8 mouse cellular contexts compared by ENCODE assay signal in the genomic region with DNA sequence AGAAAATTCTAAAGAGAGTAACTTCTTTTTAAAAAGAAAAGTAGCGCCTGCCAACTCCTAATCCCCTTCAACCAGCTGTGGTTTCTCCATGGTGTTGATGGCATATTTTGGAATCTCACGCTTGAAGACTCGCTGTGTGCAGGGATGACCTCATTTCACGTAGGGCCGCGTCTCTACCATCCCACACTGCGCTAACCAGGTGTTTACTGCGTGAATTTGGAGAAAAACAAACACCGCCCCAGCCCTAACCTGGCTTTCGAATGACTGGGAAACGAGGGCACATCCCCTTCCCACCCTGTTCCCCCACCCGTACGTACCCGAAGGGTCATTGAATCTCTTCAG. TPM values are rescaled to one million over a fixed set of nuclear protein-coding genes. Genes with fewer than 3 reads are reported as not detected.
A peak's percentile ranks its signal among the peaks of the same experiment; 100 is the strongest.
DNase-seq lines count a peak whose midpoint lies in the region; ATAC-seq and TF ChIP-seq lines count a peak whose summit lies in the region.

No protein-coding gene starts in this region.

- TF ChIP-seq EP300 in heart, adult 2 months (IDR thresholded peaks at IDR 0.05; ENCODE audit: insufficient read depth, low read depth, low read length), result no peak
- TF ChIP-seq EP300 in liver, postnatal 0 days (IDR thresholded peaks at IDR 0.05; ENCODE audit: low read depth), result no peak

- H3K9me3 ChIP-seq in E14TG2a.4 (ENCODE audit: low read length), result no peaks in the 10 kb centered on the region
- no peaks in the 10 kb centered on the region for H3K9me3 ChIP-seq in forebrain, embryonic 15.5 days
- H3K9me3 ChIP-seq in liver, postnatal 0 days (ENCODE audit: low read length), result no peaks in the 10 kb centered on the region

- no peak overlapping the region for H3K9ac ChIP-seq in heart, adult 2 months (ENCODE audit: low read depth, low read length)
- H3K9ac ChIP-seq in forebrain, embryonic 15.5 days (replicated peaks), result peak overlapping the region; percentile 40
- H3K9ac ChIP-seq in liver, postnatal 0 days (replicated peaks), result peak overlapping the region; percentile 76

- intact Hi-C loops in heart, adult 2 months (cut with DNase I), result loop anchor here (2.0 kb wide), 1 partner anchor 22 kb away; the partner anchor contains the start of gene Ccng1
- intact Hi-C loops in heart, postnatal 25 days (cut with DNase I), result no loop called here

- H3K4me2 ChIP-seq in forebrain, embryonic 15.5 days (replicated peaks), result peak overlapping the region; percentile 81
- H3K4me2 ChIP-seq in liver, postnatal 0 days (ENCODE audit: low read depth, low read length), result peak overlapping the region; percentile 91

- TF ChIP-seq POLR2A in heart, adult 2 months (IDR thresholded peaks at IDR 0.05; ENCODE audit: insufficient read depth, low read depth, low read length), result no peak

- no peak for TF ChIP-seq CTCF in heart, adult 2 months (IDR thresholded peaks at IDR 0.05)
- no peak for TF ChIP-seq CTCF in E14TG2a.4 (conservative IDR thresholded peaks at IDR 0.05; ENCODE audit: low read length)
- no peak for TF ChIP-seq CTCF in liver, postnatal 0 days (IDR thresholded peaks at IDR 0.05; ENCODE audit: low read depth)

- no peak for ATAC-seq in forebrain, embryonic 15.5 days (replicated peaks)
- peak; percentile 57 for ATAC-seq in liver, postnatal 0 days

- H3K36me3 ChIP-seq in heart, adult 2 months (ENCODE audit: control insufficient read depth, insufficient read depth, low read length), result peaks cover 2% of the 10 kb centered on the region
- peaks cover 71% of the 10 kb centered on the region for H3K36me3 ChIP-seq in E14TG2a.4 (ENCODE audit: insufficient read depth, low read length)
- peaks cover 21% of the 10 kb centered on the region for H3K36me3 ChIP-seq in forebrain, embryonic 15.5 days
- peaks cover 26% of the 10 kb centered on the region for H3K36me3 ChIP-seq in liver, postnatal 0 days (replicated peaks; ENCODE audit: insufficient read depth, low read length)

- H3K27me3 ChIP-seq in heart, adult 2 months (ENCODE audit: control insufficient read depth, insufficient read depth, low read length), result no peaks in the 10 kb centered on the region
- no peaks in the 10 kb centered on the region for H3K27me3 ChIP-seq in E14TG2a.4 (ENCODE audit: insufficient read depth, low read length)
- H3K27me3 ChIP-seq in forebrain, embryonic 15.5 days, result no peaks in the 10 kb centered on the region
- H3K27me3 ChIP-seq in liver, postnatal 0 days (ENCODE audit: insufficient read depth, low read length), result no peaks in the 10 kb centered on the region

- peaks cover 3% of the 10 kb centered on the region for H3K79me2 ChIP-seq in heart, adult 2 months (replicated peaks; ENCODE audit: control insufficient read depth, insufficient read depth, low read length)

- no peak overlapping the region for H3K27ac ChIP-seq in heart, adult 2 months
- no peak overlapping the region for H3K27ac ChIP-seq in forebrain, embryonic 15.5 days (replicated peaks)
- H3K27ac ChIP-seq in liver, postnatal 0 days (ENCODE audit: low read depth), result peak overlapping the region; percentile 75

- peaks cover 1% of the 10 kb centered on the region for H3K4me1 ChIP-seq in heart, adult 2 months (ENCODE audit: control insufficient read depth, insufficient read depth, low read length)
- H3K4me1 ChIP-seq in E14TG2a.4 (replicated peaks; ENCODE audit: low read depth, low read length), result peaks cover 53% of the 10 kb centered on the region
- peaks cover 39% of the 10 kb centered on the region for H3K4me1 ChIP-seq in forebrain, embryonic 15.5 days
- peaks cover 15% of the 10 kb centered on the region for H3K4me1 ChIP-seq in liver, postnatal 0 days (ENCODE audit: insufficient read depth)

- no peak for DNase-seq in heart, adult 2 months
- no peak for DNase-seq in heart, postnatal 25 days (ENCODE audit: low spot score)
- DNase-seq in liver, postnatal 0 days, result no peak
- DNase-seq in retina, embryonic 14.5 days (ENCODE audit: low spot score), result no peak
- no peak for DNase-seq in kidney, postnatal 25 days
- no peak for DNase-seq in adrenal gland, adult (ENCODE audit: inconsistent age in 2 of 2, low spot score in 1 of 2)

- under 1% methylated on average over 14 of the region's 14 CpGs for WGBS in heart, adult 2 months
- WGBS in forebrain, embryonic 15.5 days, result under 1% methylated on average over 14 of the region's 14 CpGs
- 1% methylated on average over 14 of the region's 14 CpGs for WGBS in liver, postnatal 0 days (ENCODE audit: insufficient replicate concordance)

- peak overlapping the region; percentile 25; the same call in 1 of the 2 replicates for H3K4me3 ChIP-seq in heart, adult 2 months
- H3K4me3 ChIP-seq in E14TG2a.4 (replicated peaks; ENCODE audit: low read length), result peak overlapping the region; percentile 96
- H3K4me3 ChIP-seq in forebrain, embryonic 15.5 days, result peak overlapping the region; percentile 71
- H3K4me3 ChIP-seq in liver, postnatal 0 days (ENCODE audit: low read depth, low read length), result peak overlapping the region; percentile 84

RNA-seq across cellular contexts. Expression of gene Hmmr, which starts 0.3 kb away (rescaled TPM):
- total RNA-seq in heart, adult 2 months (2021), result under 1 TPM; 0.13 to 0.20 TPM
- polyA plus RNA-seq in heart, adult 2 months (2012; rRNA removed), result 0.18 and 0.21 TPM in 2 replicates
- total RNA-seq in heart, postnatal 25 days (2021), result under 1 TPM; 0.36 to 0.44 TPM
- polyA plus RNA-seq in forebrain, embryonic 15.5 days (2015; fragmentation: Nextera tagmentation; extraction: Ambion mirVana), result 18.2 and 21.0 TPM in 2 replicates
- polyA plus RNA-seq in liver, postnatal 0 days (2015; fragmentation: Nextera tagmentation; extraction: Ambion mirVana), result 16.5 and 21.8 TPM in 2 replicates

RNA-seq across cellular contexts. Expression of gene Nudcd2, which starts 0.5 kb away (rescaled TPM):
- total RNA-seq in heart, adult 2 months (2021), result 10 to 100 TPM; 14.4 to 14.7 TPM
- polyA plus RNA-seq in heart, adult 2 months (2012; rRNA removed), result 3.6 and 10.7 TPM in 2 replicates
- total RNA-seq in heart, postnatal 25 days (2021), result 10 to 100 TPM; 13.2 to 16.2 TPM
- polyA plus RNA-seq in forebrain, embryonic 15.5 days (2015; fragmentation: Nextera tagmentation; extraction: Ambion mirVana), result 78.7 and 80.2 TPM in 2 replicates
- 68.6 and 70.1 TPM in 2 replicates for polyA plus RNA-seq in liver, postnatal 0 days (2015; fragmentation: Nextera tagmentation; extraction: Ambion mirVana)

RNA-seq across cellular contexts. Expression of gene Ccng1, which starts 22.1 kb away (rescaled TPM):
- total RNA-seq in heart, adult 2 months (2021), result 100 to 1,000 TPM; 428 to 489 TPM
- polyA plus RNA-seq in heart, adult 2 months (2012; rRNA removed), result 137 and 314 TPM in 2 replicates
- 100 to 1,000 TPM; 440 to 448 TPM for total RNA-seq in heart, postnatal 25 days (2021)
- polyA plus RNA-seq in forebrain, embryonic 15.5 days (2015; fragmentation: Nextera tagmentation; extraction: Ambion mirVana), result 28.8 and 30.5 TPM in 2 replicates
- polyA plus RNA-seq in liver, postnatal 0 days (2015; fragmentation: Nextera tagmentation; extraction: Ambion mirVana), result 11.3 and 11.7 TPM in 2 replicates

RNA-seq across cellular contexts. Expression of gene Mat2b, which starts 38.0 kb away (rescaled TPM):
- 100 to 1,000 TPM in 1 of 2 experiments, 10 to 100 TPM in 1; 84.7 to 102 TPM for total RNA-seq in heart, adult 2 months (2021)
- 52.1 and 76.6 TPM in 2 replicates for polyA plus RNA-seq in heart, adult 2 months (2012; rRNA removed)
- 100 to 1,000 TPM in 1 of 2 experiments, 10 to 100 TPM in 1; 98.4 to 101 TPM for total RNA-seq in heart, postnatal 25 days (2021)
- polyA plus RNA-seq in forebrain, embryonic 15.5 days (2015; fragmentation: Nextera tagmentation; extraction: Ambion mirVana), result 76.6 and 78.8 TPM in 2 replicates
- polyA plus RNA-seq in liver, postnatal 0 days (2015; fragmentation: Nextera tagmentation; extraction: Ambion mirVana), result 46.4 and 50.3 TPM in 2 replicates

Comparison
In these comparisons a context has a peak if more than half of its experiments do, and no peak if none do; other contexts are left out.
1. H3K4me3 ChIP-seq: peak in every context shown above with its lines; median percentile 96 in E14TG2a.4; 84 in liver, postnatal 0 days; 71 in forebrain, embryonic 15.5 days; 25 in heart, adult 2 months.
2. RNA of gene Hmmr, which starts 0.3 kb away (polyA plus RNA-seq): 16.5 to 21.8 TPM in liver, postnatal 0 days and 18.2 to 21.0 TPM in forebrain, embryonic 15.5 days; 0.18 to 0.21 TPM in heart, adult 2 months; every median in the first group is over 10 times any median in the second.